Mouse (Mus musculus): ENCODE measurements around the gene Ctrc. TPM values are rescaled to one million over a fixed set of nuclear protein-coding genes. Genes with fewer than 3 reads are reported as not detected.
A peak's percentile ranks its signal among the peaks of the same experiment; 100 is the strongest.

Ctrc gene
- total RNA-seq, 2 experiments from 2014 or later: not detected

- ATAC-seq (replicated peaks; ENCODE audit: low FRiP score, low TSS enrichment, poor library complexity, severe bottlenecking): no peak
These were observed 18.8 kb downstream of the Ctrc start for GRCm38 (mm10) chr4:141827401-141827800.

DNA sequence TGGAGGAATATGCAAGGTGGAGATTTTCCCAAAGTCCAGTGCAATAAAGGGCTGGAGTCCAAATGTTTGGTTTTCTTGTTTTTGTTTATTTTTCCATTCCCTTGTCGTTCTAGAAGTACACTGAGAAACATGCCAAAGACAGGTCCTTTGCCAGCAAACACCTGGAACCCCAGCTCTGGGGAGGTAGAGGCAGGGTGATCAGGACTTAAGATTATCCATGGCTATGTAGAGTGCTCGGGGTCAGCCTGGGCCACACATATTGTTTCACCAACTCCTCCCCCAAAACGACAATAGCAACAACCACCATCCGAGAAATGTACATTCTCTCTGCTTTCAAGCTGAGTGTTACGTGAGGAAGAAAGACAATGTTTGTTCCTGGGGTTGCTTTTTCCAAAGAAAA, 20.1 kb downstream of the Ctrc start, which contains the start of gene Cela2a:
Cela2a (minus strand) TSS at position 101 of the 400 bp plus-strand sequence.
- no peak for ATAC-seq (replicated peaks; ENCODE audit: low FRiP score, low TSS enrichment, poor library complexity, severe bottlenecking)

DNA sequence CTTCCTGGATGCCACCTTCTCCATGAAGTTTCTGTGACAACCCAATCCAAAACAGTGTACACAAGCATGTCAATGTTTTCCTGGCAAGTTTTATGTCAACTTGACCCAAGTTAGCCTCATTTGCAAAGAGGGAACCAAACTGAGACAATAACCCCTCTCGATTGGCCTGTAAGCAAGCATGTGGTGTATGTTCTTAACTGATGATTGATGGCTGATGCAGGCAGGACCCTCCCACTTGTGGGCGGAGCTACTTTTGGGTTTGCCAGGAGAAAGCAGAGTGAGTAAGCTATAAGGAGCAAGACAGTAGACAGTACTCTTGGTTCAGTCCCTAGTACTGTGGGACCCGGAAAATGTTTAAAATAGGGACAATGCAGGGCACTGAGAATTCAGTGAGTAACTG, 23.2 kb downstream of the Ctrc start:
- ATAC-seq (replicated peaks; ENCODE audit: low FRiP score, low TSS enrichment, poor library complexity, severe bottlenecking): peak; percentile 93

GRCm38 (mm10) chr4:141822089-141822488, 24.1 kb downstream of the Ctrc start:
- 0 out of 2 replicates have a peak, but pooled peaks have one; percentile 6 for ATAC-seq (replicated peaks; ENCODE audit: low FRiP score, low TSS enrichment, poor library complexity, severe bottlenecking)

DNA sequence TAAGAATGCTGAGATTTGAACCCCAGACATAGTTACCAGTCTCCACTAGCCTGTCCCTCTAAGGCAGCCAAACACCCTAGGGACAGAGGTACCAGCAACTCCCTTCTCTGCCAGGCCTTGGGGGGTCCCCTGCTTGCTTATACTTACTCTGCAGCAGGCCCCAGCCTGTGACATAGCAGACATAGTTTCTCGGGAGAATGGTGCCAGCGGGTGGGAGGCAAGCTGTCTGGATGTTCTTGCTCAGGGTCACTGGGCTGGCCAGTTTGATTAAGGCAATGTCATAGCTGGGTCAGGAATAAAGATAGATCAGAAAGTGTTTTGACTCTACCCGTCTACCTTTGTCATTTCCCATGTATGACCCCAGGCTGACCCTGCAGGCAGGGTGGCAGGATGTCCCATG, 25.0 kb downstream of the Ctrc start:
- no peak for ATAC-seq (replicated peaks; ENCODE audit: low FRiP score, low TSS enrichment, poor library complexity, severe bottlenecking)

GRCm38 (mm10) chr4:141819316-141819715, 26.8 kb downstream of the Ctrc start:
- no peak for ATAC-seq (replicated peaks; ENCODE audit: low FRiP score, low TSS enrichment, poor library complexity, severe bottlenecking)

DNA sequence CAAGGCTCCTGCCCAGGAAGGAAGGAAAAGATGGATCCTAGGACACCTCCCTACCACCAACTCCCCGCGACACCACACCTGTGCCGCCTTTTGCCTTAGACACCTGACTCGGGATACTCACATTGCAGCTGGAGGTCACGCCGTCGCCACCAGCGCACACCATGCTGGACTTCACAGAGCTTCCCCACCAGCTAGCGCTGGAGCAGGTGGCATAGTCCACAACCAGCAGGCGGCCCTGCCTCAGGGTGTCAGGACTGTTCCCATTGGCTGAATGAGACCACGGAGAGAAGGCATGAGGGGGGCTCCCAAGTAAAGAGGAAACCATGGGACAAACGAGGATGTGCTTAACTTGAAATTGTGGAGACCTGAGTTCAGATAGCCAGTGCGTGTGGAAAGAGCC, 27.3 kb downstream of the Ctrc start:
- ATAC-seq (replicated peaks; ENCODE audit: low FRiP score, low TSS enrichment, poor library complexity, severe bottlenecking): no peak

- ATAC-seq (replicated peaks; ENCODE audit: low FRiP score, low TSS enrichment, poor library complexity, severe bottlenecking): no peak
These were observed 28.5 kb downstream of the Ctrc start for GRCm38 (mm10) chr4:141817706-141818105.

DNA sequence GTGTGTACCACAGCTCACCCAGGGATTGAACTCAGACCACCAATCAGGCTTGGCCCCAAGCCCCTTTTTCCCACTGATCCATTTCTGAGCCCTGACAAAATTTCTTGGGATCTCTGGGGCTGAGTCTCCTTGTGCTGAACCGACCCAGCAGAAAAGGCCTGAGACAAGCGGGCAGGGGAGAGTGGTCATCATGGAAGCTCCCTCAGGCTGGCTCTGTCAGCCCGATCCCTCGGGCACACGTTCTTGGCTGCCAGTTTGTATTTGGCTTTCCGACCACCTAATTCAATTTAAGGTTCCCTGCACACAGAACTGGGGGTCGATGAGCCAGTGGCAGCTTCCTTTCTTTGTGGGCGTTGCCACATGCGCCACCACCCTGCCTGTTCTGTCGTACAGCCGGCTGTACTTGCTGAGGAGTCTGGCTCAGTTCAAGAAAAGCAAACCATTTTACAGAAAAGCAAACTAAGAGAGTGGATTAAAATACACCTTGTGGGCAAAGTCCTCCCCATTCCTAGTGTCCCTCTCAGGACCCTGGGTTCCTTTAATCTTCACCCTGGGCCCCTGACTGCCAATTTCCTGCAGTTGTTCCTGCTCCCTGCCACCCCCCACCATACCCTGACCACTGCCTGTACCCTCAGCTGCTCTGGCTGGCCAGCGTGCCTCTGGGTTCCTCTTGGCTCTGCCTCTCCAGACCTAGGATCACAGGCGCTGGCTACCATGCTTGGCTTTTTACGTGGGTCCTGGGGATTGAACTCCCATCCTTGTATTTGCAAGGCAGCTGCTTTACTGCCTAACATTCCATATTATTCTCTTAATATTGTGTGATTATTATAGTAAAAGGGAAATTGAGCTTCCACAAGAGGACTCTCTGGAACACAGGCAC, 29.1 kb downstream of the Ctrc start:
- no peak for ATAC-seq (replicated peaks; ENCODE audit: low FRiP score, low TSS enrichment, poor library complexity, severe bottlenecking)

DNA sequence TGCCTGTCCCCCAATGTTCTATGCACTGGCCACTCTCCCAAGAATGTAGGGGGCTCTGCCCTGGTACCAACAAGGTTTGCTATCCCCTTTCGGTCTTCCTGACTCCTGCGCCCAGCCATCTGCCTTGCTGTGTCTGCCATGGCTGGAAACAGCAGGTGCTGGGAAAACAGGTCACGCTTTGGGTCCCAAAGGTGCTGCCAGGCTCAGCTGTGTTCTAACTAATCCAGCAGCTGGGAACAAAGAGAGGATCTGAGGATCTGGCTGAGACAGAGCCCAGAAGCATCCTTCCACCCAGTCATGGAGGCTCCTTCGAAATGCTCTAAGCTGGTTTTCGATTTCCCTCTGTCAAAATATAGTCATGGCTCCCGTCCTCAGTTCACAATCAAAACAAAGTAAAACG, 29.9 kb downstream of the Ctrc start:
- ATAC-seq (replicated peaks; ENCODE audit: low FRiP score, low TSS enrichment, poor library complexity, severe bottlenecking): no peak

DNA sequence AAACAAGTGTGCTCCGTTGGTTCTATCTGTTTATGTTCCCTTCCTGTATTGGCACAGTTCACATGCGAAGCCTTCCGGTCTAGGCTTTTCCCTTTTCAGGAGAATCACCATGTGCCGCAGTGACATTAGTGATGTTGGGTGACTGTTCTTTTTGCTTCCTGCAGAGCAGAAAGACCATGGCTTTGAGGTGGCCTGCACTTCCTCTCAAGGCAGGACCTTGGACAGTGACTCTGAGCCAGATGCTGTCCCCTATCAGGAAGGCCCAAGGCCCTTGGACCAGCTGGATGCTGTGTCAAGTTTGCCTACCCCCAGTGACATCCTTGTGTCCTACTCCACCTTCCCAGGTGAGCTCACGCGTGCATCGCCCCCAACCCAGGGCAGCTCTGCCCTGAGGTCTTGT, 34.8 kb downstream of the Ctrc start:
- 0 out of 2 replicates have a peak, but pooled peaks have one; percentile 23 for ATAC-seq (replicated peaks; ENCODE audit: low FRiP score, low TSS enrichment, poor library complexity, severe bottlenecking)

DNA sequence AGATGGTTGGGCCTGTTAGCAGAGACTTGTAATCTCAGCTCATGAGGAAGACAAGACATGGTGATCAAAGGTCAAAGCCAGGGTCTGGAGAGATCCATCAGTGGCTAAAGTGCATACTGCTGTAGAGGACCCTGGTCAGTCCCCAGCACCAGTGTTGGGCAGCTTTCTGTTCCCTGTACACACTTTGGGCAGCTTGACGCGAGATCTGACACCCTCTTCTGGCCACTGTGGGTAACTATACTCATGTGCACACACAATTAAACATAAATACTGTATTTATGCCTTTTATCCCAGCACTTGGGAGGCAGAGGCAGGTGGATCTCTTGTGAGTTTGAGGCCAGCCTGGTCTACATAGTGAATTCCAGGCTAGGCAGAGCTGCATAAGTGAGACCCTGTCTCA, 35.2 kb downstream of the Ctrc start:
- ATAC-seq (replicated peaks; ENCODE audit: low FRiP score, low TSS enrichment, poor library complexity, severe bottlenecking): no peak

DNA sequence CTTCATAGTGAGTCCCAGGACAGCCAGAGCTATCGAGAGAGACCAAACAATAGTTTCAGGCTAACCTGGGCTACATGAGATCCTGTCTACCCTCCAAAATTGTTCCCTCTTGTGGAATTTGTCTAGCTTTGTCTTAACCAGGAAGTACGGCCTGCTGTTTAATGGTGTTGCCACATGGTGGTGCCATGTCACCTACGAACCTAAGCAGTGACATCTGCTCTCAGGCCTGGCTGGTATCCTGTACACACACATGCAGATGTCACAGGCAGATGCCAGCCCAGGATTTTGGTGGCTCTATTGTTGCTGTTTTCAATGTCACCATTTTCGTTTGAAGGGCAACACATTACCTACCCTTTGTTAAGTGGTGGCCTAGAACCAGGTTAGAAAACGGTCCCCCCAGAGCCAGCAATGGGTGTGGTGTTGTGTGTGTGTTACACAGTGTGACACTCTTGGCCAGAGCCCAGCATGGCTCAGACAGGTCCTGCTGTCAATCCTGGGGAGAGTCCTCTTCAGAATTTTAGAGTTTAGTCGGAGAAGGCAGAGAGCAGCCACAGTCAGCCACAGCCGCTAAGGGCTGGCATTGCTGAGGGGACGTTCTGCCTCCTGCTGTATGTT, 36.2 kb downstream of the Ctrc start:
- ATAC-seq (replicated peaks; ENCODE audit: low FRiP score, low TSS enrichment, poor library complexity, severe bottlenecking): peak; percentile 87

GRCm38 (mm10) chr4:141805886-141806285, 40.3 kb downstream of the Ctrc start:
- no peak for ATAC-seq (replicated peaks; ENCODE audit: low FRiP score, low TSS enrichment, poor library complexity, severe bottlenecking)

- no peak for ATAC-seq (replicated peaks; ENCODE audit: low FRiP score, low TSS enrichment, poor library complexity, severe bottlenecking)
These were observed 42.1 kb downstream of the Ctrc start for GRCm38 (mm10) chr4:141804105-141804504.

GRCm38 (mm10) chr4:141797545-141797944, 48.6 kb downstream of the Ctrc start:
- no peak for ATAC-seq (replicated peaks; ENCODE audit: low FRiP score, low TSS enrichment, poor library complexity, severe bottlenecking)

DNA sequence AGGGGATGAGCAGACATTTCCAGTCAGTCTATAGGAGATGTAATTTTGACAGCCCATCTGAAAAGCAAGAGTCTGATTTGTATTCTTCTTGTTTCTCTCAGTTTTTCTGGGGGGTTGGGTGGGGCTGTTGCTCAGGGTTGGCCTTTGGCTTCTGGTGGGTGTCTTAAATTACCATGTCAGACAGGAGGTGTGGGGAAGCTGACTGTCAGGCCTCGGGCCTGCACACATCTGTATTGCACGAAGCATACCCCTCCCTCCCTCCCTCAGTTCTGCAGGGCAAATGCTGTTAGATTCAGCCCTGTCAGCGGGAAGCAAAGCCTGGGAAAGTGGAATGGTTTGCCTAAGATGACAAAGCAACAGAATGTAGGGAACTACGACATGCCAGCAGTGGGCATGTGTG, 49.2 kb downstream of the Ctrc start:
- ATAC-seq (replicated peaks; ENCODE audit: low FRiP score, low TSS enrichment, poor library complexity, severe bottlenecking): no peak

DNA sequence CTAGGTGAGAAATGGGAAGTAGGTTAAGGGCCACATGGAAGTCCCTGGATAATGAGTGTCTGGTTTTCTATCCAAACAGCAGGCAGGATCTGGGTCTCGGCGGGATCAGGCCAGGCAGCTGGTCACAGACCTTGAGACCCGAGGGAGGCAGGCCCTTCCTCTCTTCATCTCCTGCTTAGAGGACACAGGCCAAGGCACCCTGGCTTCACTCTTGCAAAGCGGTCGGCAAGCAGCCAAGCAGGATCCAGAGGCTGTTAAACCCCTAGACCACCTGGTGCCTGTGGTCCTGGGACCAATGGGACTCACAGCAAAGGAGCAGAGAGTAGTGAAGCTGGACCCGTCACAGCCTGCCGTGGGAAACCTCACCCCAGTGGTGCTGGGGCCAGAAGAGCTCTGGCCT, 49.8 kb downstream of the Ctrc start:
- no peak for ATAC-seq (replicated peaks; ENCODE audit: low FRiP score, low TSS enrichment, poor library complexity, severe bottlenecking)

DNA sequence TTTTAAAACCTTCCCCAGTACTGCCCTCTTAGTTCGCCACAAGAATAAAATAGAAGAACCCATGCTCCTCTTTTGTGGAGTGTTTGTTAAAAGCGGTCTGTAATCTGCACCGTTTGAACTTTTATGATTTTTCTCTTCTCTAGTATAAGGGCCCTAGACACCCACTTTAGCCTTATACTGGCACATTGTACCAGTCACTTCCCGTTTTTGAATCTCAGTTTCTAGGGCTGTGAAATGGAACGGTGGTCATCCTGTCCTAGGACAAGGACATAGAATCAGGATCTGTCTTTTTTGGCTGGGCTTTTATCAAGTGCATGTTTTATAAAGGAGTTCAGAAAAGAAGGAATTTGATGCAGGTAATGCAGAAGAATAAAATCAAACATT, 52.0 kb downstream of the Ctrc start:
- no peak for ATAC-seq (replicated peaks; ENCODE audit: low FRiP score, low TSS enrichment, poor library complexity, severe bottlenecking)

DNA sequence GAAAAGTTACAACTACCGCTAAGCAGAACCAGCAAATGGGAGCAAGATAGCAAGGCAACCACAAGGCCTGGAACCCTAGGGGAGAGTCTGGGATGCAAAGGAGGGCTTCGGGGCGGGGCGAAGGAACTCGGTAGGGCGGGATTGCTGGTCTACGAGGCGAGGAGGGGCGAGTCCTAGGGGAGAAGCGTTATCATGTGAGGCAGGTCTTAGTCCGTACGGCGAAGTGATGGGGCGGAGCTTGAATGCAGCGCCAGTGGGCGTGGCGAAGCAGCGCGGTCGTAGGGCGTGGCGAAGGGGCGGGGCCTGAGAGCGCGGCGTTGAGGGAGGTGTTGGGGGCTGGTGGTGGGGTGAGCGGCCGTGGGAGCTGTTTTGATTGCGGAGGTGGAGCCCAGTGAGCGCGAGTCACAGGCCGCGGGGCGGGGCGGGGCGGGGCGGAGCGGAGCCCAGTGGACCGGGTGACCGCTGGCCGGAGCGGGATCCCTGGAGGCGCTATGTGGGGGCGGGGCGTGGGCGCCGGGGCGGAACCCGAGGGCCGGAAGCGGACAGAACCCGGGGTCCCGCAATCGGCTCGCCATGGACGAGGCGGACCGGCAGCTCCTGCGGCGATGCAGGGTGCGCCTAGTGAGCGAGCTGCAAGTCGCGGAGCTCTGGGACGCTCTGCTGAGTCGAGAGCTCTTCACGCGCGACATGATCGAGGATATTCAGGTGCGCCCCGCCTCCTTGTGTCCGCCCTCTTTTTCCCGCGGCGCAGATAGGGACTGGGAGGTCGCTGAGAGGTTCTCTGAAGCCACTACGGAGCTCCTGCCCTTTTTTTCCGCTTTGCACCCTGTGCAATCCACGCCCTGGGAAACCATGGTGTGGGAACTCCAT, 52.6 kb downstream of the Ctrc start, which contains the start of gene Casp9:
Casp9 (plus strand) TSS at position 331 of the 870 bp plus-strand sequence.
- ATAC-seq (replicated peaks; ENCODE audit: low FRiP score, low TSS enrichment, poor library complexity, severe bottlenecking): peak; percentile 77
